Mouse (Mus musculus): Measurements from ENCODE around the gene Tbc1d5.

Gene Tbc1d5

DNA sequence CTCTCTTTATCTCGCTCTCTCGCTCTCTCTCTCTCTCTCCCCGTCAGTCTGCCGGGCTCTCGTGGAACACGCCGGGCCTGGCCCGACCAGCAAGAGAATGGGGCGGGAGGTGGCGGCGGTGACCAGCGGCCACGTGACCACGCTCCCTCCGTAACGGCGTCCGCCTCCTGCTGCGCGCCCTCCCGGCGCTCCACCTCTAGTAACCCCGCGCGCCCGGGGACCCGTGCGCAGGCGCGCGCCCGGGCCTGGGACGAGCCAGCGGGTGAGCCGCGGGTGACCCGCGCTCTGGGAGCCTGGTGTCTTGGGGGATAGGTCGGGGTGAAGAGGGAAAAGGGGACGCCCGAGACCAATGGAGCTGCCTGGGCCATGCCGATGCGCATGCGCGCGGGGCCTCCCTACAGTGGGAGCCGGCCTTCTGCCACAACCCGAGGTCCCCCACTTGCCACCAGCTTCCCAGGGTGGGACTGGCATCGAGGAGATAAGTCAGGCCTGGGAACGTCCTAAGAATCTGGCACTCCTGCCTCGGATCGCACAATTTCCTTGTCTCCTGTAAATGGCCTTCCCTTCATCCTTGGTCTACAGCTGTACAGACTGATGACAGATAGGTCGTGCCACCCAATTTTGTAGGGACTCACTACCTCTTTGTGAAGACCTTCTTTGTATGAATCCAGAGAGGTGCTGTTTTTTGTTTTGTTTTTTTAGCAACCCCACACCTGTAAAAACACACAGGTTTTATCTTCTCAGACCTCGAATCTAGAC is at the start of gene Tbc1d5:
Tbc1d5 (minus strand) TSS at position 158 of the 759 bp plus-strand sequence.
- peak; percentile 92 for DNase-seq (ENCODE audit: extremely low spot score)

DNA sequence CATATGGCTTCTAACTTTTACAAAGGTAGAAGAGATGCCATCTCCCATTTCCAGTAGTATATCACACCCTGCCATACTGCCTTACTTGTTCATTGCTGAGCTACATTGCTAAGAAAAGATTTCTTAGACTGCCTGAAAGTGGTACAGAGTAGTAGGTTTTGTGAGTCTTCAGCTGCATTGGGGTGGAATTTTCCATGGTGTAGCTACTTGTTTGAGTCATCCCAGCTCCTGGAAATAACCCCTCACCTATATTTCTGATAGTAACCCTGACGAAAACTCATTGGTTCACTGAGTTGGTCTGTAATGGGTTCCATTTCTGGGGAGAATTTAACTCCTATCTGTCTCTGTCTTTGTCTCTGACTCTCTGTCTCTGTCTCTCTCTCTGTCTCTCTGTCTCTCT is 46.9 kb upstream of the Tbc1d5 start:
- no peak for DNase-seq (ENCODE audit: extremely low spot score)

DNA sequence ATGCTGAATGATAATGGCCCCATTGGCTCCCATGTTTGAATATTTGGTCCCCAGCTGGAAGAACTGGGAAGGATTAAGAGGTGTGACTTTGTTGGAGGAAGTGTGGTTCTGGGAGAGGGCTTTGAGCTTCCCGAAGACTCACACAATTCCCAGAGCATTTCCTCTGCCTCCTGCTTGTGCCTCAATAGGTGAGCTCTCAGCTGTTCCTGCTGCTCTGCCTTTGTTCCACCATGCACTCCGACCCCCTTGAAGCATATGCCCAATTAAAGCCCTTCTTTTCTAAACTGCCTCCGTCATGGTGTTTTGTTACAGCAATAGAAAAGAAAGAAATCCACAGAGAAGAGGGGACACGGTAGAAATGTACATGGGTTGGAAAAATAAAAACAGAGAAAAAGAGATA is 44.0 kb upstream of the Tbc1d5 start:
- DNase-seq (ENCODE audit: extremely low spot score), result no peak

DNA sequence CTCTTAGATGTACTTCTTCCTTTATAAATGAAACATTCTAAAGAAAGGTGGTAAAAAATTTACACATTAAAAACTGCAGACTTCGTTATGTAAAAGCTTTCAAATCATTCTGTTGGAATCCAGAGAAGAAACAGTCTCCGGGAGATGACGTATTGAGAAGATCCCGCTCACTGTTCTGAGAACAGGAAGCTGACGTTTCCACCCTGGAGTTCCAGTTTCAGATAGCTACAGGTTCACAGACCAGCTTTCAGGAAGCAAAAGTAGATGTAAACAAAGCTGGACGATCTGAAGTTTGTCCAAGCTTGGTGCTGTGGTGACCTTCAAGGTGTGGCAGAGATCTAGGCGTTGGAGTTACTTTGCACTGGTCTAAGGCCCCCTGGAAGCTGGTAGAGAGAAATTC is 41.9 kb upstream of the Tbc1d5 start:
- no peak for DNase-seq (ENCODE audit: extremely low spot score)

DNA sequence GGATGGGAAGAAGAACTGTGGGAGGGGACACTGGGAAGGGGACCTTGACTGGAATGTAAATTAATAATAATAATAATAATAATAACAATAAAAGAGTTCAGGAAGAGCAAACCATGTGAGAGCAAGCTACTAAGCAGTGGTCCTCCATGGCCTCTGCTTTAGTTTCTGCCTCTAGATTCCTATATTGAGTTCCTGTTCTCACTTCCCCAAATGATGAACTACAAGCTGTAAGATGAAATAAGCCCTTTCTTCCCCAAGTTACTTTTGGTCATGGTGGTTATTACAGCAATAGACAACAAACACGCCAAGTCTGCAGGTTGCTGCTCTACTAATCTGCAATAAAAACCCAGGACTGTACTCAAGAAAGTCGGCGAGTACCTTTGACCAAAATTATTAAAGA is 40.7 kb upstream of the Tbc1d5 start:
- DNase-seq (ENCODE audit: extremely low spot score), result no peak

DNA sequence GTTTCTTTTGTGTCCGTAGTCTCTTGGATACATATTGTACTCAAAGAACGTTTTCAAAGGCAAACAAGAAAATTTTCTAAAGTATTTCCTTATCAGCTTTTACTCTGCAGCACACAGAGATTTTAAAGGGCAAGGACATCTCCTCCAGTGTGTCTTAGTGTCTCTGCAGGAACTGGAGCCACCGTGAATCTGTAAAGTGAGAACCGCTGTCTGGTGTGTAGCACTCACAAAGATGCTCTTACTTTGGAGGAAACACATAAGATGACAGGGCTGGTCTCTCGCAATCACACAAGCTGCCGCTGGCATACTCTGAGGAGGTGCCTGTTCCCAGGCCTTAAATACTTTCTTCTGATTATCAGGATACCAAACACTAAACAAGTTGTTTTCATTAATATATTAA is 37.3 kb upstream of the Tbc1d5 start:
- no peak for DNase-seq (ENCODE audit: extremely low spot score)

DNA sequence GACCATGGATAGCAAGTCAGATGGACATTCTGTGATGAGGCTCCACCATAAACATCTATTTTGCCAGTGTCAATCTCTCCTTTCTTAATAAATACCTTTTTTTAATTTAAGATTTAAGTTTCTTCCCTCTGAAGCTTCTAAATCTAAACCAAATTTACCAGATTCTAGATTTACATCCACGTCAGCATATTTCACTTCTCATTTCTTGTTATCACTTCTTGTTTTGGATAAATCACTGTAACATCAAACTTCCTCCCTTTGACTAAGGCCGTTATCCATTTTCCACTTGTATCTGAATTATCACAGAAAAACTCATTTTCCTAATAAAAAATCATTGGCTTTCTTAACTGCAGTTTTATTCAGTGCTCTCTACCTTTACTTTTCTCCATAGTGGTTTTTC is 30.4 kb upstream of the Tbc1d5 start:
- no peak for DNase-seq (ENCODE audit: extremely low spot score)

DNA sequence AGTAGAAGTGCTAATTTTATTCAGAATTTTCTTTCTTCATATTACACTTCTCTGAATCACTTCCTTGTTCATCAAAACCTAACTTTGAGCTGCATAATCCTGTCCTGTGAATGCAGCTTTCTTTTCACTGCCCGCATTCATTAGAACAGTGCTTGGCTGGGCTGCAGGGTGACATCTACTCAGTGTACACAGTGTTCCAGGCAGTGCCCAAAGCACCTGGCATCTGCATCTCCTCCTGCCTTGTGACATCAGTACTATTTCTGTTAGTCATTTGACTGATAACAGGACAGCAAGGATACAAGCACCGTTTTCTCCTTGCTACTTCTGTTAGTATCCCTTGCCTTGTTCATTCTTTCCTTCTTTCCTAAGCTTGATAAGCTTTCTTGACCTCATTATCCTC is 25.5 kb upstream of the Tbc1d5 start:
- no peak for DNase-seq (ENCODE audit: extremely low spot score)

DNA sequence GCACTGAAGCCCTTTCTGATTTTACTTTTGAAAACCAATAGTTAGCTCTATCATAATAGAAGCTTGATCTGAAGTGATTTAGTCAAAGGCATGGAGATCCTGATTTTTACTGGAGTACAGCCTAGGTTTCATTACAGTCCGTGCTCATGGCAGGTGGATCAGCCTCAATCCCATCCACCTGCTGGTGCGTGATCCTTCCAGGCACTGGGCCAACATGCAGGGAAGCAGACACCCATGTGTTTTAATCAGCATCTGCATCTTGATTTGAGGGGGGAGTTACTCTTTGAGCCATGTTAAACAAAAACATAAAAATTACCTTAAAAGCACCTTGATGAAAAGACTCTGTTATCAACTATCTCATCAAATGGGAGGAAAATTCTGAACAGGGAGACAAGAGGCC is 16.4 kb upstream of the Tbc1d5 start:
- no peak for DNase-seq (ENCODE audit: extremely low spot score)

DNA sequence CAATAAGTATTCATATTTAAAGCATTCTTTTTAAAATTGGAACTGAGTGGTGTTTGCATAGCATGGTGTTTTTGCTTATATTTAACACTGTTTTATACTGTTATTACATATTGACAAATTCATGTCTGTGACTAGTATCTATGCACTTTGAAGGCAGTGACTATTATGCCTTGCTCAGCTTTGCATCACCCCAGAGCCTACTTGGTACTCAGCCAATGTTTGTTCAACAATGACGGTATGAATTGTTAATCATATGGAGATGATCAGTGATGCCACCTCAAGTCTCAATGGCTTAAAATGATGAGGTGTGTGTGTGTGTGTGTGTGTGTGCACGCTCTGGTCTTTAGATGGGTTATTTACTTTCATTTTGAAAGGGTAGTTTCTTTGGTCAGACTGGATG is 15.6 kb upstream of the Tbc1d5 start:
- no peak for DNase-seq (ENCODE audit: extremely low spot score)

DNA sequence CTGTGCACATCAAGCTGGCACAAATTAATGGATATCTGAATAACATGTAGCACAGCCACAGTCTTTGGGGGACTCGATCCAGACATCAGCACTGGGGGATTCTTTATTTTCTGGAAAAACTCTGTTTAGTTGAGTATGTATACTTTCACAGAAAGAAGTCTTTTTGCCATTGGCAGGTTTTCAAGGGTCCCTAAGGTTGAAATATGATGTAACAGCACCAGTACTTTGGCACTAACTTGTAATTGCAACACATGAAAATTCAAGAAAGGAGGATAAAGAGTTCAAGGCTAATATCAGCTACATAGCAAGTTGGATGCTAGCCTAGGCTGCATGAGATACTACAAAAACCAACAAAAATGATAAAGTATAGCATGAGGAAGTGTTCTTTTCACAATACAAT is 12.2 kb upstream of the Tbc1d5 start:
- DNase-seq (ENCODE audit: extremely low spot score), result no peak

DNA sequence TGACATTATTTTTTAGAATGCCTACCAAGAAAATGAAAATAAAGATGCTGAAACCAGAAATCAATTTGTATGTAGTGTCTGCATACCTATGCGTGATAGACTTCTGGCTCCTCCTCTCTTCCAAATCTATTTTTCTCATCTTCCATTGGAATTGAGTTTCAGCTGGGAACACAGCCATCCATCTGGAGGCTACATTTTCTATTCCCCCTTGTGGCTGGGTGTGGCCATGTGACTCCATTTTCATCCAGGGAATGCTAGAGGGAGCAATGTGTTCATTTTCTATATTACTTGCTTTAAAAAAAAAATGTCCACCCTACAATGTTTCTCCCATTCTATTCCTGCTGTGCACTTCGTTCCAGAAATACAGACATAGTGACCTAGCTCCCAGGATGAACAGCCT is 3.6 kb upstream of the Tbc1d5 start:
- no peak for DNase-seq (ENCODE audit: extremely low spot score)

DNA sequence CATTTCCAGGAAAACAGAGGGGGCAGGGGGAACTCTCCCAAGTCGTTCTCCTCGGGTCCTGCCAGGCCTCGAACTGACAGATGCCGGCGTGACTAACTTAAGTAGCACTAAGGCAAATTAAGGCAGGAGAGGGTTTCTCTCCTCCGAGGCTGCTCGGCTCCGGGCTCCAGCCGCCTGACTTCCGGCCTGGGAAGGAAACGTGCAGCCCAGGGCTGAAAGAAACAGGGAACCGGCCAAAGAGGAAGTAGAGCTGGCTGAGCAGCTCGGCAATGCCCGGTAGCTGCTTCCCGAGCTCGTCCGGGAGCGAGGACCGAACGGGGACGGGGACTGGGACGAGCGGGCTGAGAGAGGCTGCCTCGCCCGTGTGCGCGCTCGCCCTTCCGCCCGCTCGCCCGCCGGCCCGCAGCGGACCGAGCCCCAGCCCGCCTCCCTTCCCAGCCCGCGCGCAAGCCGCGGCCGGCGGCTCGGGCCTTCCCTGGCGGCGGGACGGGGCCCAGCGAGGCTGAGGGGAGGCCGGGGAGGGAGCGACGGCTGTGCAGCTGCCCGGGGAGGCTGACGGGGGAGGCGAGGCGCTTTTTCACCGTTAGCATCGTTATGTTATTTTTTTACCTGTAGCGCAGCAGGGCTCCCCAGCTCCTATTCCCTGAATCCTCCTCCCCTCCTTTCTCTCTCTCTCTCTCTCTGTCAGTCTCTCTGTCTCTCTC is 509 bp downstream of the Tbc1d5 start:
- DNase-seq (ENCODE audit: extremely low spot score), result peak; percentile 73

DNA sequence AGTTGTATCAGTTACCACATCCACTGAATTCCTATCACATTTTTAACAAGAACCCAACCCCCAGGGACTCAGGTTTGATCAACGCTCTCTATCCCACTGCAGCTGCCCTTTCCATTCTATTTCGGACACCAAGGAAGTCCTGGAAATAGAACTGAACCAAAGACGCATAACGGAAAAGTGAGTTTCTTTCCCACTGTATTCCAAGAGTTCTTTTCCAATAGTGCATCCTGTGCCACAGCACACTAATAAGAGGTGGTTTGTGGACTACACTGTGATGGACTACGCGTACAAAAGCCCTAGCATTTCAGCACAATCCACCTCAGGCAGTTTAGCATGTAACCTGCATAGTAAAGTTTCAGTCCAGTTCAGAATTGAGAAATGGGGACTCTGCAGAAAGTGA is 1.2 kb downstream of the Tbc1d5 start:
- DNase-seq (ENCODE audit: extremely low spot score), result no peak

DNA sequence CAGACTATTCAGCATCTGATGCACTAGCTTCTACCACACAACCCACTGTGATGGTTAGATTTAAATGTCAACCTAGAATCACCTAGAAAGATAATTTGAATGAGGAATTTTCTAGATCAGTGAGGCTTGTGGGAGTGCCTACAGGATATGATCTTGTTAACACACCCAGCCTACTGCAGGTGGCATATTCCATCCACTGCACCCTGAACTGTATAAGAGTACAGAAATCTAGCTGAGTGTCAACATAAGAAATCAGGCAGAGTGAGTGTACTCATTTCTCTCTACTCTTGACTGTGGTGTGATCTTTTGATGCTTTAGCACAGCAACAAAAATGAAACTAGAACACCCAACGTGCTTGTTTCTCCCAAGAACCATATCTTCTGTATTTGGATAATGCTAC is 6.8 kb downstream of the Tbc1d5 start:
- DNase-seq (ENCODE audit: extremely low spot score), result no peak

DNA sequence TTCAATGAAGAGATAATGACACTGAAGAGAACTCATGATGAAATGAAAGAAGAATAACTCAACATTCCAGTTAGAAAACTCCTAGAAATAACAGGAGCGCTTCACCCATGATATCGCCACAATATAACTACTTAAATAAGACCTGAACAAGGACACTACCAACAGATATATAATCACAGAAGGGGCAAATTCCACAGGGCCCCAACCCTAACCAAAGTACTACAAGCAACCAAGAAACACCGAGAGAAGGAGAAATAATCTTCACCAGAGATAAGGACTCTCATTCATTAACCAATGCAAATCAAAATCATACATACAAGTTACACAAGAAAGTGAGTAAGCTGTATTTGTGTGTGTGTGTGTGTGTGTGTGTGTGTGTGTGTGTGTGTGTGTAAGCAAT is 7.6 kb downstream of the Tbc1d5 start:
- no peak for DNase-seq (ENCODE audit: extremely low spot score)

DNA sequence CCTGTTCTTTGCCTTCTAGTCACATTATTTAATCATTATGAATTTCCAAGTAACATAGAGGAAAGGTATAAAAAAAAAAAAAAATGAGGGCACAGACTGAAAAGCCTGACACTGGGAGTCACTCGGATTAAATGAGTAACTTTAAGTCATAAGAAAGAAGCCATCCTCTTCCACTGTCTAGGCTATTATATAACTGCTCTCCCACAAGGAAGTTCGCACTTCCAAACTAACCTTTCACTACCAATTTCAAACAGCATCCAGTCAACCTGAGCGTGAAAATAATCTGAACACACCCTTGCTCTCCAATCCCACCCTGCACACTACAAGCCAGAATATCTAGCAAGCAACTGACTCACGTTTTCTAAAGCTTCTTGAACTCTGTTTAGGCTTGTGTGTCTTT is 9.2 kb downstream of the Tbc1d5 start:
- no peak for DNase-seq (ENCODE audit: extremely low spot score)

DNA sequence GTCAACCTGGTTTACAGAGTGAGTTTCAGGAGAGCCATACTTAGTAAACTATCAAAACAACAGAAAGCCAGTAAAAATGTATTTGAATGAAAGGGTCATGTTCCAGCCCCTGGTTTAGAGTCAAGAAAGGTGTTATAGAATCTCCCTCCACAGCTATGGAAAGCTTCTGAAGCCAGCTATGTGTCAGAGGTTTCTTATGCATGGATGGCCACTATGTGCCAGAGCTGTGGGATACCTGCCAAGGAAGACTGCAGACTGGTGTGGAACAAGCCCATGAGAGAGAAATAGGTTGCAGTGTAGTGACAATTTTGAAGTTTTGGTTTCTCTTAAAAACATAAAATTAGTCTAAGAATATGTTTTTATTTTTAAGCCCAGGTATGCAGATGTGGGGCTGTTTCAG is 16.8 kb downstream of the Tbc1d5 start:
- no peak for DNase-seq (ENCODE audit: extremely low spot score)

DNA sequence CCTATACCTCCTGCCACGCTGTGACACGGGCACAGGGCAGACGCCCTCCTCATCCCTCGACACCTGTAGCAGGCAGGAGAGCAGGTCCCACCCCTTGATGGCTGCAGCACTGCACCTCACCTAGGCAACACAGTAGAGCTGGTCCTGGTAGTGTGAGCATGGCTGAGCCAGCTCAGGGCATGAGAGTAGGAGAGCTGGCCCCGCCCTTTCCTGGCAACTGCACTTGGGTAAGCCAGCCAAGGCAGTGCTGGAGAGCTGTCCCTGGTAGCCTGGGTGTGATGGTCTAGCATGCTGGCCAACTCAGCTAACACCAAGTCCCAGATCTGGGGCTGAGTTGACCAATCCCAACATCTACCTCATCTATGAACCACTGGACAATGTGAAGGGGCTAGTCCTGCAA is 19.9 kb downstream of the Tbc1d5 start:
- no peak for DNase-seq (ENCODE audit: extremely low spot score)

DNA sequence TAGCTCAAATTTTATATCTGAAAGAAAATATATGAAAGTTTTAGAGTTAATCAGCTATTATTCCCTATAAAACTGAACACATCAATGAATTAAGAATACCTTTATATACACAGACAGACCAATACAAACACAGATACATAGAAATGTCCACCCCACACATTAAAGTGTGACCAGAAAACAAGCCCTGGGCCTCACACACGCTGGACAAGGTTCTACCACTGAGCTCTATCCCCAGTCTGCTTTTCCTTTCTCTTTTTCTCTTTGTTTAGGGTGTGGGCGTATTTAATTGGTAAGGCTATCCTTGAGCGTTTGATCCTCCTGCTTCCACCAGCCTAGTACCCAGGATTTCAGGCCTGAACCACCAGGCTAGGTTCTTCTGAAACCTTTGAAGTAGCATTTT is 28.2 kb downstream of the Tbc1d5 start:
- no peak for DNase-seq (ENCODE audit: extremely low spot score)

DNA sequence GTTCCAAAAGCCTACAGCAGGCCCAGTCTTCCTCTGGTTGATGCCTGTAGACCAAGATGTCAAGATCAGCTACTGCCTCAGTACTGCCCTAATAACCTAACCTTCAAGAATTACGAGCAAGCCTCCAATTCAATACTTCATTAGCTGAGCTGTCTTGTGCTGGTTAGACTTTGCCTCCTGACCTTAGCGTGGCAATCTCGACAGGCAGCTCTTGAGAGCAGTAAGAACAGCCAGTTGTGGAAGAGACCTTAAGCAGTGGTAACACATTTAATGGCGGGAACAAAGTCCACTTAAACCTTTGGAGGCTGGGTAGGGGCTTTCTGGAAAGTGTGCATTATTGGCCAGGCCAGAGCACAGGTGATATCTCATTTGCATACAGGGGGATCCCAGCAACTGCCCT is 34.2 kb downstream of the Tbc1d5 start:
- DNase-seq (ENCODE audit: extremely low spot score), result no peak

DNA sequence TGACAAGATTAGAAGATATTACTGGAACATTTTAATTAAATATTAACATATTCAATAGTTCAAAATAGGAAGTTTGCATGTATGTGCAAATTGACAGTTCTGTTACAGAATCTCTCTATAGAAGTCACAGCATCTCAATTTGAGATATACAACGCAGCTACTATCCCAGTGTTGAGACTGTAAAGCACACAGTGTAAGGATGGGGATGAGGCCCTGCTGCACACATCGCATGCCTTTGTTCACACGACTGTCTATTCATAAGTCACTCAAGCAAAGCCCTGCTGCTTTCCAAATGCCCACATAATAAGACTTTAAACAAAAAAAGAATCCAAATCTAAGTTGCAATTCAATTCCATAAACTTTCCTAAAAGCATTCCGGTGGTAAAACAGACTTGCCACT is 37.1 kb downstream of the Tbc1d5 start:
- DNase-seq (ENCODE audit: extremely low spot score), result no peak

DNA sequence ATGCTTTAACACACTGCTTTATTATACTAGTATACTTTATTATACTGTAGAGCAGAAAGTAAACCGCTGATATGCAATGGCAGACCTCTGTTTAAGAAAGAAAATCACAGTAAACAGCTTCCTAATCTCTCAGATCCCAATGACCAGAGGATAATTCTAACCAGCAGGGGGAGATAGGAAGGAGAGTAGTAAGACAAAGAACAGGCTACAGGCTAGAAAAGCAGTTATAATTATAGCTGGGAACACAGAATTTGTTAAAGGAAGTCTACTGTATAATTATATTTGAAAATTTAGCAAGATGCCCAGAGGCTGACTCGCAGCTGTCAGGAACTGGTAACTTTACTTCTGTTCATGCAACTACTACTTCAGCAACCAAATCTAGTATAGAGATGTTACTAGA is 68.0 kb downstream of the Tbc1d5 start:
- DNase-seq (ENCODE audit: extremely low spot score), result no peak

DNA sequence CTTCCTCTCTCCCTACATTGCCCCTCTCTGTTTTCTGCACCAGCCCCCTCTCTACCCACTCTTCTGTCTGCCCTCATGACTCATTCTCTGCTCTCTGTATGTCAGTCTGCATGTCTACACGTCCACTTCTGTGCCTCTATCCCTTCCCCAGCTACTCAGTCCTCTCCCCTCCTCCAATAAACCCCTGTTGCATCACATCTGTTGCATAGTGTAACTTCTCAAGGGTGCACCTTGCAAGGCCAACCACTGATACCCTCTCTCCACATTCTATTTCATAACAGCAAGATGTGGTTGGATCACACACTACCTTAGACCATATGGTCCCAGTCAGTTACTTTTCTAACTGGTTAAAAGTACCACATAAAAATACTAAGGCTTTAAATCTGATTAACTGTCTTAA is 74.9 kb downstream of the Tbc1d5 start:
- no peak for DNase-seq (ENCODE audit: extremely low spot score)
